Mouse (Mus musculus) megakaryocyte progenitor cell, adult 5-6 weeks (primary cell): ENCODE measurements around the gene Pde4b. TPM values are rescaled to one million over a fixed set of nuclear protein-coding genes. Genes with fewer than 3 reads are reported as not detected.

ENCODE experiments used
- ATAC-seq: replicated peaks from 2 replicates; pipeline ENCODE4 v1.8.0; 2016; ENCODE audit warnings: mild to moderate bottlenecking, moderate TSS enrichment, inconsistent platforms; ENCODE audit not compliant: poor library complexity
- total RNA-seq, 2 experiments: library from RNA; stranded (forward) in 1 of 2; stranded (reverse) in 1 of 2; fragments of 157-497, 149-512 nt in 1 of 2; fragments of 200-1000 nt in 1 of 2; gene quantifications; 2 replicates each; pipeline versions ENCODE4 v1.2.3 to v1.2.4; 2015 to 2017

The Pde4b gene
- total RNA-seq, 2 experiments from 2014 or later = 16.1 to 19.2 TPM

- ATAC-seq = no peak
These were observed 443.5 kb downstream of the Pde4b start for GRCm38 (mm10) chr4:102530797-102531196.

GRCm38 (mm10) chr4:102531729-102532128 lies 444.4 kb downstream of the Pde4b start:
- ATAC-seq = peak; percentile 58

- ATAC-seq = no peak
These were observed 446.1 kb downstream of the Pde4b start for GRCm38 (mm10) chr4:102533183-102534048.

- ATAC-seq = peak; percentile 82
These were observed 446.8 kb downstream of the Pde4b start for GRCm38 (mm10) chr4:102534049-102534730.

GRCm38 (mm10) chr4:102535886-102536285 lies 448.5 kb downstream of the Pde4b start:
- no peak for ATAC-seq

- no peak for ATAC-seq
These were observed 450.9 kb downstream of the Pde4b start for GRCm38 (mm10) chr4:102538266-102538665.

GRCm38 (mm10) chr4:102538793-102539192 lies 451.4 kb downstream of the Pde4b start:
- 0 out of 2 replicates have a peak, but pooled peaks have one; percentile 33 for ATAC-seq

- ATAC-seq = no peak
These were observed 452.3 kb downstream of the Pde4b start for GRCm38 (mm10) chr4:102539598-102540180.

GRCm38 (mm10) chr4:102542976-102543375 lies 455.6 kb downstream of the Pde4b start:
- ATAC-seq = no peak

GRCm38 (mm10) chr4:102545226-102545625 lies 457.9 kb downstream of the Pde4b start:
- ATAC-seq = no peak

GRCm38 (mm10) chr4:102555566-102555965 lies 468.2 kb downstream of the Pde4b start:
- no peak for ATAC-seq

- no peak for ATAC-seq
These were observed 469.7 kb downstream of the Pde4b start for GRCm38 (mm10) chr4:102557006-102557405.

GRCm38 (mm10) chr4:102557508-102558220 lies 470.3 kb downstream of the Pde4b start:
- peak; percentile 81 for ATAC-seq

GRCm38 (mm10) chr4:102558328-102558727 lies 471.0 kb downstream of the Pde4b start:
- ATAC-seq = no peak

- no peak for ATAC-seq
These were observed 473.4 kb downstream of the Pde4b start for GRCm38 (mm10) chr4:102560676-102561280.

- no peak for ATAC-seq
These were observed 476.0 kb downstream of the Pde4b start for GRCm38 (mm10) chr4:102563273-102563855.

- ATAC-seq = no peak
These were observed 476.9 kb downstream of the Pde4b start for GRCm38 (mm10) chr4:102564286-102564685.

GRCm38 (mm10) chr4:102566421-102566820 lies 479.1 kb downstream of the Pde4b start:
- ATAC-seq = peak; percentile 37

GRCm38 (mm10) chr4:102567111-102567510 lies 479.8 kb downstream of the Pde4b start:
- ATAC-seq = no peak

- peak; percentile 2; the same call in 1 of the 2 replicates for ATAC-seq
These were observed 480.4 kb downstream of the Pde4b start for GRCm38 (mm10) chr4:102567676-102568254.
